Mouse (Mus musculus) megakaryocyte, embryonic 14.5 days (primary cell): ENCODE results near the gene Stap2.

Source experiments
- FLI1 ChIP-seq: IDR thresholded peaks from 2 replicates; pipeline ENCODE4 v1.6.1; 2012; ENCODE audit warnings: low read length, inconsistent platforms, mixed read lengths
- GATA1 ChIP-seq: IDR thresholded peaks from 3 replicates; pipeline ENCODE4 v1.6.1; 2012; ENCODE audit warnings: mixed read lengths, low read length, inconsistent platforms, borderline replicate concordance

- TF ChIP-seq GATA1 (no peak), FLI1 (no peak)
Observed at GRCm38 (mm10) chr17:55990278-55990898, 15.0 kb downstream of the Stap2 start.
